Mouse (Mus musculus) heart, postnatal 0 days (tissue): ENCODE data around the gene Ccm2l.

ENCODE experiments used
- CTCF ChIP-seq: IDR thresholded peaks from 2 replicates; pipeline ENCODE4 v1.5.1; 2016; ENCODE audit warnings: antibody characterized with exemption, control low read depth, low read depth
- EP300 ChIP-seq: IDR thresholded peaks from 2 replicates; pipeline ENCODE4 v1.6.1; 2016; ENCODE audit warnings: antibody characterized with exemption, low read depth

DNA sequence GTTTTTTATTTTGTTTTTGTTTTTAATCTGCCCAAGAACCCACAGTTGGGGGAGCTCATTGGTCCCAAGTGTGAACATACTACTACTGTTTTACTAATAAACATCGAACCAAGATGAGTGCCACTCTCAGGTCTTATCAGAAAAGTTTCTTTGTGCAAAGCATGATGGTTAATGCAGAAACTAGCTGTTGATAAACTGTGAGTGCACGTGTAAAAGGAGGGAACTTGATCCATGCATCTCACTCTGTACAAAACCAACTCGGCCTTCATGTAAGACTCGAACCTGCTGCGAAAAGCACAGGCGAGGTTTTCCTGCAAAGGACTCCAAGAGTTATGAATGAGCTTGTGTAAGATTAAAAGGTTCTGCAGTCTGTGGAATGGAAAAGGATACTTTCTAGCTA lies 53.7 kb downstream of the Ccm2l start:
- TF ChIP-seq EP300 (no peak), CTCF (no peak)
